Mouse (Mus musculus) hindbrain, embryonic 11.5 days (tissue): ENCODE measurements around the gene Nexmif. TPM values are rescaled to one million over a fixed set of nuclear protein-coding genes. Genes with fewer than 3 reads are reported as not detected.
"Not testable (repeated sequence)": the region's sequence is repeated elsewhere in the genome, so short reads cannot be mapped to it uniquely, and the experiment has no call there.

ENCODE experiments used
- ATAC-seq: fragments of 200-750 bp; cut with Nextera tagmentation; 2 replicates; pipeline ENCODE4 v1.8.0; 2017; ENCODE audit warnings: mild to moderate bottlenecking, moderate TSS enrichment, moderate library complexity; ENCODE audit not compliant: low FRiP score
- DNase-seq: peaks from one replicate; pipeline ENCODE4 v3.0.0-alpha.2; 2015; ENCODE audit warnings: low spot score
- H3K27ac ChIP-seq: fragments of 300-500 bp; sonication (generic); 2 replicates; pipeline ENCODE4 v1.5.1; 2014; ENCODE audit warnings: mild to moderate bottlenecking, low read depth, low read length
- H3K27me3 ChIP-seq: fragments of 300-500 bp; sonication (generic); 2 replicates; pipeline ENCODE4 v1.6.1; 2014; ENCODE audit warnings: mild to moderate bottlenecking, low read length, moderate library complexity, mixed read lengths; ENCODE audit not compliant: control insufficient read depth, insufficient read depth
- H3K36me3 ChIP-seq: fragments of 300-500 bp; sonication (generic); 2 replicates; pipeline ENCODE4 v1.6.1; 2014; ENCODE audit warnings: mild to moderate bottlenecking, low read length, moderate library complexity, mixed read lengths; ENCODE audit not compliant: control insufficient read depth, insufficient read depth
- H3K4me1 ChIP-seq: fragments of 300-500 bp; sonication (generic); replicated peaks from 2 replicates; pipeline ENCODE4 v1.6.1; 2014; ENCODE audit warnings: low read length, mixed read lengths; ENCODE audit not compliant: control insufficient read depth, insufficient read depth
- H3K4me2 ChIP-seq: fragments of 300-500 bp; sonication (generic); replicated peaks from 2 replicates; pipeline ENCODE4 v1.6.1; 2014; ENCODE audit warnings: mild to moderate bottlenecking, low read depth, low read length
- H3K4me3 ChIP-seq: fragments of 300-500 bp; sonication (generic); 2 replicates; pipeline ENCODE4 v1.5.1; 2014; ENCODE audit warnings: low read depth, low read length
- H3K9ac ChIP-seq: fragments of 300-500 bp; sonication (generic); 2 replicates; pipeline ENCODE4 v1.6.1; 2014; ENCODE audit warnings: low read depth, low read length
- H3K9me3 ChIP-seq: fragments of 300-500 bp; sonication (generic); 2 replicates; pipeline ENCODE4 v1.6.1; 2016; ENCODE audit warnings: low read length; ENCODE audit not compliant: control insufficient read depth
- WGBS: fragments of 180-500 bp; shearing (Covaris S2); extraction: QIAGEN DNeasy Blood & Tissue Kit; methylation state at CpG from one replicate; pipeline ENCODE4 v1.1.7; 2014; 5-methylcytosine and 5-hydroxymethylcytosine counted together
- microRNA counts: library from miRNA; unstranded; fragments of <30 nt; microRNA quantifications from one replicate; lab custom pipeline; 2015
- polyA plus RNA-seq: library from polyadenylated mRNA; unstranded; fragments of >200 nt; fragmentation: Nextera tagmentation; extraction: Ambion mirVana; gene quantifications from 2 replicates; pipeline ENCODE4 v1.2.1, GENCODE M21; 2014

Nexmif gene
- polyA plus RNA-seq, 1 experiment from 2014 or later = 2.0 TPM

- ATAC-seq (no peak), DNase-seq (no peak)
- no peak overlapping the region for H3K4me2 ChIP-seq
- no peaks in the 10 kb centered on the region for H3K36me3 ChIP-seq
- no peak overlapping the region for H3K9ac ChIP-seq
- H3K4me3 ChIP-seq = no peak overlapping the region
- no peaks in the 10 kb centered on the region for H3K9me3 ChIP-seq
- H3K27me3 ChIP-seq = no peaks in the 10 kb centered on the region
- no peak overlapping the region for H3K27ac ChIP-seq
- 52% methylated on average over 1 of the region's 1 CpGs for WGBS
- H3K4me1 ChIP-seq = no peaks in the 10 kb centered on the region
These were observed 50.9 kb downstream of the Nexmif start for GRCm38 (mm10) chrX:104150072-104150471.

GRCm38 (mm10) chrX:104115266-104115665 is 85.7 kb downstream of the Nexmif start:
- not testable (repeated sequence) for H3K4me3 ChIP-seq, H3K9me3 ChIP-seq, H3K9ac ChIP-seq, H3K4me2 ChIP-seq, DNase-seq, H3K27ac ChIP-seq, H3K27me3 ChIP-seq, H3K4me1 ChIP-seq, H3K36me3 ChIP-seq, ATAC-seq
- WGBS = 72% methylated on average over 5 of the region's 5 CpGs

GRCm38 (mm10) chrX:104114596-104114995 is 86.4 kb downstream of the Nexmif start:
- H3K36me3 ChIP-seq = no peaks in the 10 kb centered on the region
- H3K27me3 ChIP-seq = no peaks in the 10 kb centered on the region
- H3K4me1 ChIP-seq = no peaks in the 10 kb centered on the region
- no peak overlapping the region for H3K4me3 ChIP-seq
- H3K4me2 ChIP-seq = no peak overlapping the region
- H3K9me3 ChIP-seq = no peaks in the 10 kb centered on the region
- H3K9ac ChIP-seq = no peak overlapping the region
- ATAC-seq (no peak), DNase-seq (no peak)
- H3K27ac ChIP-seq = no peak overlapping the region
- WGBS = 50% methylated on average over 4 of the region's 4 CpGs

- WGBS = 79% methylated on average over 2 of the region's 2 CpGs
- H3K4me2 ChIP-seq = no peak overlapping the region
- H3K9me3 ChIP-seq = no peaks in the 10 kb centered on the region
- H3K36me3 ChIP-seq = no peaks in the 10 kb centered on the region
- no peak for DNase-seq
- no peak overlapping the region for H3K27ac ChIP-seq
- no peak for ATAC-seq
- H3K4me1 ChIP-seq = no peaks in the 10 kb centered on the region
- H3K27me3 ChIP-seq = no peaks in the 10 kb centered on the region
- H3K4me3 ChIP-seq = no peak overlapping the region
- no peak overlapping the region for H3K9ac ChIP-seq
These were observed 146.1 kb downstream of the Nexmif start for GRCm38 (mm10) chrX:104054848-104055247.

GRCm38 (mm10) chrX:104040276-104040675 is 160.7 kb downstream of the Nexmif start:
- Histone ChIP-seq H3K27me3 (peaks cover 7% of the 10 kb centered on the region), H3K4me2 (no peak overlapping the region), H3K36me3 (no peaks in the 10 kb centered on the region), H3K4me1 (no peaks in the 10 kb centered on the region), H3K4me3 (no peak overlapping the region), H3K9ac (no peak overlapping the region), H3K9me3 (no peaks in the 10 kb centered on the region), H3K27ac (no peak overlapping the region)
- no peak for ATAC-seq
- no peak for DNase-seq

- WGBS = 72% methylated on average over 5 of the region's 5 CpGs
- DNase-seq (no peak), ATAC-seq (no peak)
- Histone ChIP-seq H3K4me2 (no peak overlapping the region), H3K9ac (no peak overlapping the region), H3K4me1 (no peaks in the 10 kb centered on the region), H3K4me3 (no peak overlapping the region), H3K9me3 (no peaks in the 10 kb centered on the region), H3K36me3 (no peaks in the 10 kb centered on the region), H3K27ac (no peak overlapping the region), H3K27me3 (no peaks in the 10 kb centered on the region)
These were observed 167.1 kb downstream of the Nexmif start for GRCm38 (mm10) chrX:104033843-104034242.

- DNase-seq = peak; percentile 5
- Histone ChIP-seq H3K36me3 (no peaks in the 10 kb centered on the region), H3K4me3 (no peak overlapping the region), H3K9me3 (no peaks in the 10 kb centered on the region), H3K4me2 (no peak overlapping the region), H3K4me1 (no peaks in the 10 kb centered on the region), H3K27ac (no peak overlapping the region), H3K9ac (no peak overlapping the region), H3K27me3 (no peaks in the 10 kb centered on the region; the same call in 1 of the 2 replicates)
- WGBS = 47% methylated on average over 4 of the region's 4 CpGs
- ATAC-seq = no peak
These were observed 168.2 kb downstream of the Nexmif start for GRCm38 (mm10) chrX:104032756-104033155.

MicroRNAs within 50 kb of the gene (microRNA counts, 519-probe panel; counts per million panel counts)
- 1,555 counts per million, percentile 2 among the panel's probes with 10 or more counts for microRNA mmu-miR-672 (lab: Ali Mortazavi, UCI)

Other genes with a start within 250 kb of the Nexmif start
- gene Rlim, start 219.9 kb downstream of the Nexmif start, polyA plus RNA-seq = 41.0 and 41.1 TPM in 2 replicates
- gene Abcb7, start 212.7 kb upstream of the Nexmif start, polyA plus RNA-seq = 14.5 and 16.9 TPM in 2 replicates